Mouse (Mus musculus): ENCODE results near the gene Gm3055. TPM values are rescaled to one million over a fixed set of nuclear protein-coding genes. Genes with fewer than 3 reads are reported as not detected.
A peak's percentile ranks its signal among the peaks of the same experiment; 100 is the strongest.
"Not testable (repeated sequence)": the region's sequence is repeated elsewhere in the genome, so short reads cannot be mapped to it uniquely, and the experiment has no call there.

Gene Gm3055
- total RNA-seq (2021): 10 to 100 TPM in 1 of 2 experiments, 1 to 10 TPM in 1; 7.0 to 10.2 TPM

GRCm38 (mm10) chr10:81770506-81771403 lies at the start of gene Gm3055:
Gene Gm3055, minus strand, starts transcription at chr10:81771161.
- intact Hi-C loops (cut with DNase I): not testable (repeated sequence)

DNA sequence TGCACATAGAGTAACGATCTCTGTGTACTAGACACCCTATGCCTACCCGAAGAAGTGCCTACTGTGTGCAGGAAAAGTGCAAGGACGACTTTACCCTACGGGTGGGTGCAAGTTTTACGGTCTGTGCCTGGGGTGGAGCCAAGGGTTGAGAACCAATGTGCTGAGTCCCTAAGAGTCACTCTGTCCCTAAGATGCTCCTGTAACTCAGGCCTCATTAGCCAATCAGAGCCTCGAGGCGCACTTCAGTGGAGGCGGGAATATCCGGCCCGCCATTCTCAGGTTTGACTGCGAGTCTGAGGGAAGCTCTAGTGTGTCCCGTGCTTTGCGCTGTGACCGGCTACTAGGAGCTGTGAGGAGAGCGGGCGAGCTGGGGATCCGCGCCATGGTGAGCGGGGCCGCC lies 40.9 kb upstream of the Gm3055 start, which contains the start of gene Gm4767:
Gene Gm4767, plus strand, starts transcription at position 288 of the 400 bp plus-strand sequence.
- DNase-seq (ENCODE audit: extremely low spot score in 1 of 2, low spot score in 2 of 2): peak in 1 of 2 experiments; percentile 0
- intact Hi-C loops (cut with DNase I): not testable (repeated sequence)

More at GRCm38 (mm10) chr10:81770506-81771403, at the start of gene Gm3055:
- DNase-seq (ENCODE audit: extremely low spot score in 1 of 2, low spot score in 2 of 2): not testable (repeated sequence)

- intact Hi-C loops (cut with DNase I); DNase-seq (ENCODE audit: extremely low spot score in 1 of 2, low spot score in 2 of 2): not testable (repeated sequence)
These were observed 430 bp upstream of the Gm3055 start for GRCm38 (mm10) chr10:81771404-81771777.

- DNase-seq (ENCODE audit: extremely low spot score in 1 of 2, low spot score in 2 of 2); intact Hi-C loops (cut with DNase I): not testable (repeated sequence)
These were observed 66.2 kb downstream of the Gm3055 start, which contains the start of gene Zfp433 for GRCm38 (mm10) chr10:81704531-81705301. Gene Zfp433, plus strand, starts transcription at chr10:81704825.

Other genes starting within 250 kb of the Gm3055 start
- gene Gna15, start 246.9 kb downstream of the Gm3055 start, total RNA-seq (2021): 1 to 10 TPM; 2.3 to 2.9 TPM
- gene Gna11, start 226.0 kb downstream of the Gm3055 start, total RNA-seq (2021): 100 to 1,000 TPM; 111 to 118 TPM
- 100 to 1,000 TPM; 542 to 558 TPM for gene Aes, start 211.7 kb downstream of the Gm3055 start, total RNA-seq (2021)
- gene Tle2, start 196.6 kb downstream of the Gm3055 start, total RNA-seq (2021): 10 to 100 TPM; 20.9 to 22.4 TPM
- 1 to 10 TPM in 1 of 2 experiments, under 1 TPM in 1; 0.93 to 3.0 TPM for gene Tle6, start 170.1 kb downstream of the Gm3055 start, total RNA-seq (2021)
- gene BC025920, start 164.9 kb downstream of the Gm3055 start, total RNA-seq (2021): 1 to 10 TPM; 1.9 to 2.2 TPM
- gene Sirt6, start 143.4 kb downstream of the Gm3055 start, total RNA-seq (2021): 10 to 100 TPM; 28.0 to 29.3 TPM
- gene Ankrd24, start 142.6 kb downstream of the Gm3055 start, total RNA-seq (2021): 10 to 100 TPM; 34.1 to 35.1 TPM
- gene Gm10778, start 122.1 kb downstream of the Gm3055 start, total RNA-seq (2021): 1 to 10 TPM; 5.0 to 5.7 TPM
- 10 to 100 TPM in 1 of 2 experiments, 1 to 10 TPM in 1; 9.7 to 10.6 TPM for gene Zfp433, start 66.3 kb downstream of the Gm3055 start, total RNA-seq (2021)
- gene Gm4767, start 41.0 kb upstream of the Gm3055 start, total RNA-seq (2021): 1 to 10 TPM; 3.2 to 3.9 TPM
- 1 to 10 TPM; 4.0 to 4.3 TPM for gene Gm32687, start 92.8 kb upstream of the Gm3055 start, total RNA-seq (2021)
- 1 to 10 TPM; 2.6 to 4.6 TPM for gene Zfp781, start 159.3 kb upstream of the Gm3055 start, total RNA-seq (2021)